Mouse (Mus musculus) stomach, postnatal 0 days (tissue): ENCODE measurements around the gene Fthl17d. TPM values are rescaled to one million over a fixed set of nuclear protein-coding genes. Genes with fewer than 3 reads are reported as not detected.
"Not testable (repeated sequence)": the region's sequence is repeated elsewhere in the genome, so short reads cannot be mapped to it uniquely, and the experiment has no call there.

Source experiments
- ATAC-seq: fragments of 200-750 bp; cut with Nextera tagmentation; 2 replicates; pipeline ENCODE4 v1.8.0; 2017; ENCODE audit not compliant: low FRiP score, low TSS enrichment
- DNase-seq: peaks from one replicate; pipeline ENCODE4 v3.0.0-alpha.2; 2016; ENCODE audit warnings: low spot score
- H3K27ac ChIP-seq: fragments of 300-500 bp; sonication (generic); replicated peaks from 2 replicates; pipeline ENCODE4 v1.5.1; 2014; ENCODE audit warnings: mild to moderate bottlenecking, control low read depth
- H3K27me3 ChIP-seq: fragments of 300-500 bp; sonication (generic); 2 replicates; pipeline ENCODE4 v1.6.1; 2014; ENCODE audit warnings: low read length; ENCODE audit not compliant: control insufficient read depth, insufficient read depth
- H3K36me3 ChIP-seq: fragments of 300-500 bp; sonication (generic); 2 replicates; pipeline ENCODE4 v1.6.1; 2014; ENCODE audit warnings: low read length, mixed read lengths; ENCODE audit not compliant: control insufficient read depth, insufficient read depth
- H3K4me1 ChIP-seq: fragments of 300-500 bp; sonication (generic); replicated peaks from 2 replicates; pipeline ENCODE4 v1.6.1; 2014; ENCODE audit warnings: antibody characterized with exemption; ENCODE audit not compliant: control insufficient read depth, insufficient read depth
- H3K4me2 ChIP-seq: fragments of 300-500 bp; sonication (generic); replicated peaks from 2 replicates; pipeline ENCODE4 v1.6.1; 2014; ENCODE audit warnings: low read depth, mild to moderate bottlenecking, control low read depth, moderate library complexity
- H3K4me3 ChIP-seq: fragments of 300-500 bp; sonication (generic); 2 replicates; pipeline ENCODE4 v1.5.1; 2014; ENCODE audit warnings: low read depth, low read length, control low read depth
- H3K9ac ChIP-seq: fragments of 300-500 bp; sonication (generic); 2 replicates; pipeline ENCODE4 v1.6.1; 2014; ENCODE audit warnings: mild to moderate bottlenecking, low read length, control low read depth, mixed read lengths
- H3K9me3 ChIP-seq: fragments of 300-500 bp; sonication (generic); 2 replicates; pipeline ENCODE4 v1.6.1; 2016; ENCODE audit warnings: low read length; ENCODE audit not compliant: control insufficient read depth
- CTCF ChIP-seq: IDR thresholded peaks from 2 replicates; pipeline ENCODE4 v1.5.1; 2016; ENCODE audit warnings: antibody characterized with exemption, low read depth, mild to moderate bottlenecking, moderate library complexity
- EP300 ChIP-seq: optimal IDR thresholded peaks from 2 replicates; pipeline ENCODE3; 2016; ENCODE audit warnings: antibody characterized with exemption
- WGBS: fragments of 180-500 bp; shearing (Covaris S2); extraction: QIAGEN DNeasy Blood & Tissue Kit; methylation state at CpG from one replicate; pipeline ENCODE4 v1.1.7; 2014; 5-methylcytosine and 5-hydroxymethylcytosine counted together
- polyA plus RNA-seq: library from polyadenylated mRNA; unstranded; fragments of >200 nt; fragmentation: Nextera tagmentation; extraction: Ambion mirVana; gene quantifications from 2 replicates; pipeline ENCODE4 v1.2.1, GENCODE M21; 2015

Gene Fthl17d
- not detected in 2 replicates for polyA plus RNA-seq

- no CpG with 5 or more reads among the region's 9 CpGs for WGBS
- not testable (repeated sequence) for H3K4me3 ChIP-seq, DNase-seq, H3K36me3 ChIP-seq, H3K27me3 ChIP-seq, ATAC-seq, H3K9me3 ChIP-seq, H3K27ac ChIP-seq, H3K4me2 ChIP-seq, H3K9ac ChIP-seq, H3K4me1 ChIP-seq
Measured at GRCm38 (mm10) chrX:8986655-8987054, at the start of gene Fthl17d. Gene Fthl17d, minus strand, starts transcription at chrX:8986755.

DNA sequence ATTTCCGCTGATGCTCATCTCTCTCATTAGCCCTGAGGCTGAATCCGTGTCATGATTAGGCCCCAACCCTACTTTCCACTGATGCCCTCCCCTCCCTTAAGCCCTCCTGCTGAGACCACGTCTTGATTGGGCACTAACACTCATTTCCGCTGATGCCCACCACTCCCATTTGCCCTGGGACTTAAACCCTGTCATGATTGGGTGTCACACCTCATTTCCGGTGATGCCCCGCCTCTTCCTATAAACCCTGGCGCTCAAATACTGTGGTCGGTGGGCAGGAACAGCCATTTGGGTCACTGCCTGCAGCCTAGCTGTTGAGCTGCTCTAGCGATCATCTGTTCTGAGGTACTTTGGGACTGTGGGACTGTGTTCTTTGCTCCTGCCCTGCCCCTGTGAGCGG is 46.6 kb upstream of the Fthl17d start, which contains the start of gene Fthl17e:
Fthl17e (plus strand) TSS at position 301 of the 400 bp plus-strand sequence.
- H3K4me3 ChIP-seq, H3K4me2 ChIP-seq, H3K27me3 ChIP-seq, H3K36me3 ChIP-seq, H3K9me3 ChIP-seq, ATAC-seq, H3K9ac ChIP-seq, H3K4me1 ChIP-seq, DNase-seq, H3K27ac ChIP-seq: not testable (repeated sequence)
- no CpG with 5 or more reads among the region's 10 CpGs for WGBS

- Histone ChIP-seq H3K4me2 (no peak overlapping the region), H3K36me3 (no peaks in the 10 kb centered on the region), H3K4me1 (no peaks in the 10 kb centered on the region), H3K27me3 (no peaks in the 10 kb centered on the region), H3K27ac (no peak overlapping the region), H3K9me3 (no peaks in the 10 kb centered on the region), H3K9ac (no peak overlapping the region), H3K4me3 (no peak overlapping the region)
- TF ChIP-seq CTCF (no peak), EP300 (no peak)
- no peak for ATAC-seq
- no peak for DNase-seq
- 64% methylated on average over 9 of the region's 10 CpGs for WGBS
Measured at GRCm38 (mm10) chrX:9019481-9019880, 32.9 kb upstream of the Fthl17d start.

DNA sequence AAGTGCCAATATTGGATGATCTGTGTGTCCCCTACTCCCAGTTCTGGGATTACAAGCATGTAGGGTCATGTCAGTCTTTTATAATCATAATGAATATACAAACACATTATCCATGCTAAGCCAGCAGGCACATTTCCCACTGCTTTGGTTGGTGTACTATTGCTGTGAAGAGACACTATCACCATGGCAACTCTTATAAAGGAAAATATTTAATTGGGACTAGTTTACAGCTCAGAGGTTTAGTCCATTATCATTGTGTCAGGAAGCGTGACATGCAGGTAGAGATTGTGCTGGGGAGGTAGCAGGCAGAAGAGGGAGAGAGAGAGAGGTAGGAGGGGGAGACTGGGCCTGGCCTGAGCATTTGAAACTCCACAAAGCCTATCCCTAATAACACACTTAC is 29.5 kb upstream of the Fthl17d start:
- Histone ChIP-seq H3K9me3 (no peaks in the 10 kb centered on the region), H3K4me2 (no peak overlapping the region), H3K27ac (no peak overlapping the region), H3K36me3 (no peaks in the 10 kb centered on the region), H3K4me1 (no peaks in the 10 kb centered on the region), H3K27me3 (no peaks in the 10 kb centered on the region), H3K9ac (no peak overlapping the region), H3K4me3 (no peak overlapping the region)
- ATAC-seq = no peak
- WGBS = 55% methylated on average over 1 of the region's 1 CpGs
- TF ChIP-seq EP300 (no peak), CTCF (no peak)
- no peak for DNase-seq

GRCm38 (mm10) chrX:8976459-8976858 is 10.1 kb downstream of the Fthl17d start, which contains the start of gene Fthl17c:
Gene Fthl17c, minus strand, starts transcription at chrX:8976559.
- H3K9me3 ChIP-seq, H3K27ac ChIP-seq, H3K4me1 ChIP-seq, ATAC-seq, H3K4me2 ChIP-seq, H3K36me3 ChIP-seq, H3K4me3 ChIP-seq, H3K27me3 ChIP-seq, DNase-seq, H3K9ac ChIP-seq: not testable (repeated sequence)
- WGBS = no CpG with 5 or more reads among the region's 11 CpGs

- H3K9me3 ChIP-seq, H3K36me3 ChIP-seq, H3K4me3 ChIP-seq, H3K9ac ChIP-seq, H3K27me3 ChIP-seq, H3K4me1 ChIP-seq, H3K27ac ChIP-seq, ATAC-seq, H3K4me2 ChIP-seq: not testable (repeated sequence)
- WGBS = 37% methylated on average over 4 of the region's 4 CpGs
- peak; percentile 15 for DNase-seq
- TF ChIP-seq CTCF = peak; percentile 50
Measured at GRCm38 (mm10) chrX:8964618-8965017, 21.9 kb downstream of the Fthl17d start.

- not testable (repeated sequence) for H3K27me3 ChIP-seq, H3K4me3 ChIP-seq, DNase-seq, H3K9ac ChIP-seq, H3K4me2 ChIP-seq, H3K27ac ChIP-seq, H3K36me3 ChIP-seq, H3K4me1 ChIP-seq, ATAC-seq, H3K9me3 ChIP-seq
- 94% methylated on average over 4 of the region's 11 CpGs for WGBS
Measured at GRCm38 (mm10) chrX:8962875-8963274, 23.7 kb downstream of the Fthl17d start, which contains the start of gene Fthl17b. Gene Fthl17b, minus strand, starts transcription at chrX:8962975.
